Mouse (Mus musculus): ENCODE measurements around the gene Senp1. TPM values are rescaled to one million over a fixed set of nuclear protein-coding genes. Genes with fewer than 3 reads are reported as not detected.

The Senp1 gene
- polyA plus RNA-seq, 1 experiment from 2014 or later, result 40.1 TPM

DNA sequence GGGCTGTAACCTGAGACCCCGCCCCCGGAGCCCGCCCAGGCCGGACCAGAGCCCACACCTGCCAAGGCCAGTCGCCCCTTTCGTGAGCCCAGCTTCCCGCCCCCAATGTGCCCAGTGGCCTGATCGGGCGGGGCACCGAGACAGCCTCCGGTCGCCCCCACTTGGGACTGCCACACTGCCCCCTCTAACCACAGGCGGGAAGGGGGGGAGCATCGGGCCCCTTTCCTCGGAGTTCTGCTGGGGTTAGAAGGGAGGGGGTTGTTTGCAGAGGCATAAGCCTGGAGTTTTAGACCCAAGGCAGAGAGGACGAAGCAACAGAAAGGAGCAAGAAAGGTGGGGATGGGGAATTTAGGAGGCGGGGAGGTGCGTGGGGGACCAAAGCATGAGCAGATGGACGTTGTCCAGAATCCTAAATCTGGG lies 88.8 kb downstream of the Senp1 start:
- 2% methylated on average over 19 of the region's 19 CpGs for WGBS
- no peaks in the 10 kb centered on the region for H3K9me3 ChIP-seq (ENCODE audit: control insufficient read depth, low read length)
- peak overlapping the region; percentile 82 for H3K4me2 ChIP-seq (ENCODE audit: low read depth)
- DNase-seq (ENCODE audit: low spot score), result no peak
- peak overlapping the region; percentile 92 for H3K9ac ChIP-seq (ENCODE audit: low read length)
- H3K27me3 ChIP-seq (ENCODE audit: control insufficient read depth, insufficient read depth, low read length), result 0 out of 2 replicates have a peak, but pooled peaks cover 4% of the 10 kb centered on the region
- ATAC-seq (ENCODE audit: insufficient read depth, low FRiP score, low TSS enrichment), result peak; percentile 31; the same call in 1 of the 2 replicates
- H3K4me3 ChIP-seq (ENCODE audit: low read depth, low read length), result peak overlapping the region; percentile 71
- peaks cover 27% of the 10 kb centered on the region for H3K4me1 ChIP-seq (ENCODE audit: control insufficient read depth, insufficient read depth, low read length)
- no peaks in the 10 kb centered on the region for H3K36me3 ChIP-seq (ENCODE audit: control insufficient read depth, insufficient read depth, low read length)
- H3K27ac ChIP-seq (ENCODE audit: low read depth, low read length), result peak overlapping the region; percentile 93

DNA sequence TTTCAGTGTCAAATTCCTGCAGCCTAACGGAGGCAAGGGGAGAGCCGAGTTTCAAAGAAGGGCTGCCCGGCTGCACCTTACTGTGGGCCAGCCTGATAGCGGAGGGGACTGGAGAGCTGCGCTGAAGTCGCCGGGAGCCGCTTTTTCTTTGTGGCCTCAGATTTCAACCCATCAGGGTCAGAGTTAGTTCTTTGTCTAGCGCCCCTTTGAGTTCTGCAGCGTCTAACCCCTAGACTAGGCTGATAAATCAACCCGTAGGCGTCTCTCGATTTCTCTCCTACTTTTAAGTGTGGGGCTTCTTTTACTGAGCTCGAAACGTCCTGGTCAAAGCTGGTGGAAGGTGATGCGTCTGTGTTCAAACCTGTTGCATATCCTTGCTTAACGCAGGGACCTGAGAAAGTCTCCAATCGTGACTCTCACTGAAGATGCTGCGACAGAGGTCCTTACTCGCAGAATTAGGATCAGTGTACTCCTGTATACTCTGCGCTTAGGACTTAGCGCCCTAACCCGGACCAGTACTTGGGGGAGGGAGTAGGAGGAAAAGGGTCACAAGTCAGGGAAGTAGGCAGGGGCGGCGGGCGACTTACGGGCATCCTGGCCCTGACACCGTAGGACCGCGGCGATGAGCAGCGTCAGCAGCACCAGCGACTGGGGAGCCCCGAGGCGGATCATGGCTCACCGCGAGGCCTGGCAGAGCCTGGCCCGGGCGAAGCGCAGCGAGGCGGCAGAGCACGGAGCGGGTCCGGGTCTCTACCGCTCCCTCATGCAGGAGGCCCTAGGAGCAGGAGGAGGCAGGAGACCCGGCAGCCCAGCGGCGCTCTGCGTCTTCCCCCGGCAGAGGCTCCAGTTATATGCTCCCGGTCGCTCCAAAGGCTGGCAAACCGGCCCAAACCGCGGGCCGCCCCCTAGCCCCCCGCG lies 89.5 kb downstream of the Senp1 start, which contains the start of gene Col2a1:
Gene Col2a1 (minus strand): TSS at position 874 of the 918 bp plus-strand sequence.
- peak within 1 kb of the TSS; percentile 92 for H3K9ac ChIP-seq (ENCODE audit: low read length)
- H3K36me3 ChIP-seq (ENCODE audit: control insufficient read depth, insufficient read depth, low read length), result no peaks in the 10 kb centered on the region
- DNase-seq (ENCODE audit: low spot score) (peak; percentile 82), ATAC-seq (ENCODE audit: insufficient read depth, low FRiP score, low TSS enrichment) (peak; percentile 11)
- peaks cover 30% of the 10 kb centered on the region for H3K4me1 ChIP-seq (ENCODE audit: control insufficient read depth, insufficient read depth, low read length)
- under 1% methylated on average over 44 of the region's 59 CpGs for WGBS
- H3K27ac ChIP-seq (ENCODE audit: low read depth, low read length), result peak within 1 kb of the TSS; percentile 93
- peak within 1 kb of the TSS; percentile 82 for H3K4me2 ChIP-seq (ENCODE audit: low read depth)
- no peaks in the 10 kb centered on the region for H3K9me3 ChIP-seq (ENCODE audit: control insufficient read depth, low read length)
- 0 out of 2 replicates have a peak, but pooled peaks cover 4% of the 10 kb centered on the region for H3K27me3 ChIP-seq (ENCODE audit: control insufficient read depth, insufficient read depth, low read length)
- H3K4me3 ChIP-seq (ENCODE audit: low read depth, low read length), result peak within 1 kb of the TSS; percentile 71

DNA sequence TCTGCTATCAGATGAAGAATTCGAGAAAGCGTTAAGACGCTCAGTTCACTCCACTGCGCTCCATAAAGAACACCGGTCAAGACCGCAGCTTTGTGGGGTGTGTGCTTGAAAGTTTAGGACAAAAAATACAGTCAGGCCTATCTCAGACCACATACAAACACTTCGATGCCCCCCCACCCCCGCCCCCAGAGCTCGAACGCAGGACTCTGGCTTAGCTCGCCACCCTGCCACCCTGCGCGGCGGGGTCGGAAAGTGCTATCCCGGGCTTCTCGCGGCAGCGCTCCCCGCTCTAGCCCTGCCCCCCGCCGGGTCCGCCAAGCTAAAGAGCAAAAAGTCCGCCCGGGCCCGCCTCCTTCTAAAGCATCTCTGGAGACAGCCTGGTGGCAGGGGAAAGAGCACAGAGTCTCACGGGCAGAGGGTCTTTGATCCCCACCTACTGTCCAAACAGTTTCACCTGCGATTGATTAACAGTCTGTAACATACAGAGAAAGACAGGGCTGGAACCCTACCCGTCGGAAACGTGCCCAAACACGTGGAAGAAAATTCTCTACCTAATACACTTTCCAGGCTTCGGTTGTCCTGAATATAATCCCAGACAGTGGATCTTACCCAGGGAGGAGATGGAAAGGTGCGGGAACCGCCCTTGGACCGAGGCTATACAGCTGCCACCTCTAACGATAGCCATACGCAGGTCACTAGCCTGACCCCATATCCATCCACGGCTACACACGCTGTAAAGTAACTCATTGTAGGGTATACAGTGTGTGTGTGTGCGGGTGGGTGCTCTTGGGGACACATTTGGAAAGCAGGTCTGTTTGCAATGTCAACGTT lies 90.3 kb downstream of the Senp1 start:
- Histone ChIP-seq H3K4me1 (ENCODE audit: control insufficient read depth, insufficient read depth, low read length) (peaks cover 30% of the 10 kb centered on the region), H3K9ac (ENCODE audit: low read length) (peak overlapping the region; percentile 92), H3K36me3 (ENCODE audit: control insufficient read depth, insufficient read depth, low read length) (no peaks in the 10 kb centered on the region; the same call in none of the 2 replicates), H3K9me3 (ENCODE audit: control insufficient read depth, low read length) (no peaks in the 10 kb centered on the region), H3K27me3 (ENCODE audit: control insufficient read depth, insufficient read depth, low read length) (0 out of 2 replicates have a peak, but pooled peaks cover 4% of the 10 kb centered on the region), H3K27ac (ENCODE audit: low read depth, low read length) (peak overlapping the region; percentile 93), H3K4me2 (ENCODE audit: low read depth) (peak overlapping the region; percentile 82), H3K4me3 (ENCODE audit: low read depth, low read length) (peak overlapping the region; percentile 71)
- WGBS, result under 1% methylated on average over 42 of the region's 42 CpGs
- no peak for ATAC-seq (ENCODE audit: insufficient read depth, low FRiP score, low TSS enrichment)
- DNase-seq (ENCODE audit: low spot score), result peak; percentile 78

DNA sequence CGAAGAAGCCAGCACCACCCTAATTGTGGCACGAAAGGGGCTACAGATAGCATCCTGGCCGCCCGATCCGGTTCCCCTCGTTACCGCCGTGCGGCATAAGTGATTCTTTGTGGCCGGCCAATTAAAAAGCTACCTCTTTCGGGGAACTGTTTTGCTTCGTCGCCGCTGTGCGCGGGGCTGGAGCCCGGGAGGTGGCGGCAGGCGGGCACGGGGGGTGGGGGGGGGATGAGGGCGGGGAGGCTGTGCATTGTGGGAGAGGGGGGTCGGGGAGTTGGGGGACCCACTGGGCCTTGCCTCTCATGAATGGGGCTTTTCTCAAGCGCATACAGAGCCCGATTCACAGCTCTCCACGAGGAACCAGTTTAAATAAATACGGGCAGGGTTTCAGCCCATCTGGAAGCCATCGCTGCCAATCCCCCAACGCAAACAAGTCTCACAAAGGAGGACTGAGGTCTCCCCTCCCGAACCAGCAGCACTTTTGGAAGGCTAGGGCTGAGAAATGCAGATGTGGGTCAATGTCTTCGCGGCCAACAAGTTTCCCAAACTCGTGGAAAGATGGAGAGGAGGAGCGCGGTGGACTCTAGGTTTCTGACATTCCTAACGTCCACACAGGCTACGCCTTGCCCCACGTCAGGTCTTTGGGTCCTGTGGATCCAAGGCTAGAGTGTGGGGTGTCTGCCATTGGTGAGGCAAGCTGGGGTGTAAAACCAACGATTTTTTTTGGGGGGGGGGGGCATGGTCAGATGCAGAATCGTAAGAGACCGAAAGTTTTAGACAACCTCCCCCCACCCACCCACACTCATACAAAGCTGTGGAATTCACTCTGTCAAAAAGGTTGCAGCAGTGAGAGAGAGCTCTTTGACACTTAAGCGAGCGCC lies 91.2 kb downstream of the Senp1 start:
- peak; percentile 36 for ATAC-seq (ENCODE audit: insufficient read depth, low FRiP score, low TSS enrichment)
- H3K9me3 ChIP-seq (ENCODE audit: control insufficient read depth, low read length), result no peaks in the 10 kb centered on the region
- H3K4me1 ChIP-seq (ENCODE audit: control insufficient read depth, insufficient read depth, low read length), result peaks cover 30% of the 10 kb centered on the region
- WGBS, result under 1% methylated on average over 42 of the region's 42 CpGs
- 0 out of 2 replicates have a peak, but pooled peaks cover 4% of the 10 kb centered on the region for H3K27me3 ChIP-seq (ENCODE audit: control insufficient read depth, insufficient read depth, low read length)
- DNase-seq (ENCODE audit: low spot score), result peak; percentile 74
- H3K27ac ChIP-seq (ENCODE audit: low read depth, low read length), result peak overlapping the region; percentile 93
- H3K4me2 ChIP-seq (ENCODE audit: low read depth), result peak overlapping the region; percentile 82
- peak overlapping the region; percentile 92 for H3K9ac ChIP-seq (ENCODE audit: low read length)
- peaks cover 3% of the 10 kb centered on the region for H3K36me3 ChIP-seq (ENCODE audit: control insufficient read depth, insufficient read depth, low read length)
- H3K4me3 ChIP-seq (ENCODE audit: low read depth, low read length), result peak overlapping the region; percentile 71

DNA sequence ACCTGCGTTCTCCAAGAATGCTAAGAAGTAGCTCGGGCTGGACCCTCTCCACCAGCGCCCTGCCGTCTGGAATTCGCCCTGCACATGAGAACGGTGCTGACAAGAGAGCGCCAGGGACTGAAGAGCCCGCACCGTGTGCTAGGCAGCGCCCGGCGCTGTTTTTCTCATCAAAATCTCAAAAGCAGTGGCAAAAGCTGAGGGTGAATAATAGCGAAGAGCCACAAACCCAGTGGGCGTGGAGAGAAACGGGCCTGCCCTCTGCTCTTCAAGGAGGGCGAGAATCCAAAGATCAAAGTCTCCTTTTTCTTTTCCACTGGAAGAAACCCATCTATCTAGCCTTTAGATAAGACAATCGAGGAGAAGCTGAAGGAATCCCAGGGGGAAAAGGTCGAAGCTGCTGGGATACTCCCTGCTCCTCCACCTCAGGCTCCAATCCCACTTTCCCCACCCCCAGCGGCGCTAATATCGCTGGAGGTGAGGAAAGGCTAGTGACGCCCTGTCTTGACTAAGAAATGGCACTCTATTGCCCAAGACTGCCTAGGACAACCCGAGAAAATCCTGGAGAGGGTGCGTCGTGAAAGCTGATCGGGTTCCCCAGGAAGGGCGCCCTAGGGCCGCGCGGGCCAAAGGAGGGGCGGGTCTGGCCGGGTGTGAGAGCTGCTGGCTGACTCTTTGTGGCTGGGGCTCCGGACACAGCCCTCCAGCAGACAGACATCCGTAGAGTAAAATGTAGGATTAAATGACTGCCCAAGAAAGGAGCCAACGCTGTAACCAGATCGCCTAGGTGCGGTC lies 92.0 kb downstream of the Senp1 start:
- peak; percentile 64 for DNase-seq (ENCODE audit: low spot score)
- WGBS, result under 1% methylated on average over 37 of the region's 37 CpGs
- H3K9ac ChIP-seq (ENCODE audit: low read length), result peak overlapping the region; percentile 92
- no peaks in the 10 kb centered on the region for H3K9me3 ChIP-seq (ENCODE audit: control insufficient read depth, low read length)
- 0 out of 2 replicates have a peak, but pooled peaks cover 4% of the 10 kb centered on the region for H3K27me3 ChIP-seq (ENCODE audit: control insufficient read depth, insufficient read depth, low read length)
- peaks cover 30% of the 10 kb centered on the region for H3K4me1 ChIP-seq (ENCODE audit: control insufficient read depth, insufficient read depth, low read length)
- H3K4me2 ChIP-seq (ENCODE audit: low read depth), result peak overlapping the region; percentile 82
- ATAC-seq (ENCODE audit: insufficient read depth, low FRiP score, low TSS enrichment), result peak; percentile 9; the same call in 1 of the 2 replicates
- H3K27ac ChIP-seq (ENCODE audit: low read depth, low read length), result peak overlapping the region; percentile 93
- peaks cover 3% of the 10 kb centered on the region for H3K36me3 ChIP-seq (ENCODE audit: control insufficient read depth, insufficient read depth, low read length)
- H3K4me3 ChIP-seq (ENCODE audit: low read depth, low read length), result peak overlapping the region; percentile 71

DNA sequence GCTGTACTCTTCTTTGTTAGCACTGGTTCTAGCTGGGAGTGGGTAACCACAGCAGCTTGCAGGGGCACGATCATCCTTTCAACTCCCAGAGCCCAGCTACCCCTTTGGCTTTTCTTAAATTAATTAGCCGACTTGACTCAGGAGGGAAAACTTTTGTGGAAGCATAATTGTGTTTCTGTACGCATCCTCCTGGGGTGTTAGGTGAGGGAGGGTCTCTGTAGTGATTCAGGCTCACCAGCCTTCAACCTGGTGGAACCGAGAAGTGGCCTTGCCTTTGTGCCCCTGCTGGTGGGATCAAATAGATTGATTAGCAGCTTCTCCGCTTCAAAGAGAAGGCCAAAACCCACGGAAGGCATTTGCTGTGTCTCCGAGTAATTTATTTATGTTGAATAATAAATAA lies 93.6 kb downstream of the Senp1 start:
- no peaks in the 10 kb centered on the region for H3K9me3 ChIP-seq (ENCODE audit: control insufficient read depth, low read length)
- no peak for DNase-seq (ENCODE audit: low spot score)
- H3K4me2 ChIP-seq (ENCODE audit: low read depth), result peak overlapping the region; percentile 24
- ATAC-seq (ENCODE audit: insufficient read depth, low FRiP score, low TSS enrichment), result no peak
- H3K4me3 ChIP-seq (ENCODE audit: low read depth, low read length), result 0 out of 2 replicates have a peak overlapping the region, but pooled peaks have one; percentile 2
- peak overlapping the region; percentile 18 for H3K9ac ChIP-seq (ENCODE audit: low read length)
- H3K36me3 ChIP-seq (ENCODE audit: control insufficient read depth, insufficient read depth, low read length), result peaks cover 6% of the 10 kb centered on the region
- 7% methylated on average over 7 of the region's 7 CpGs for WGBS
- H3K4me1 ChIP-seq (ENCODE audit: control insufficient read depth, insufficient read depth, low read length), result peaks cover 30% of the 10 kb centered on the region
- H3K27ac ChIP-seq (ENCODE audit: low read depth, low read length), result peak overlapping the region; percentile 42; the same call in 1 of the 2 replicates
- H3K27me3 ChIP-seq (ENCODE audit: control insufficient read depth, insufficient read depth, low read length), result 0 out of 2 replicates have a peak, but pooled peaks cover 2% of the 10 kb centered on the region

DNA sequence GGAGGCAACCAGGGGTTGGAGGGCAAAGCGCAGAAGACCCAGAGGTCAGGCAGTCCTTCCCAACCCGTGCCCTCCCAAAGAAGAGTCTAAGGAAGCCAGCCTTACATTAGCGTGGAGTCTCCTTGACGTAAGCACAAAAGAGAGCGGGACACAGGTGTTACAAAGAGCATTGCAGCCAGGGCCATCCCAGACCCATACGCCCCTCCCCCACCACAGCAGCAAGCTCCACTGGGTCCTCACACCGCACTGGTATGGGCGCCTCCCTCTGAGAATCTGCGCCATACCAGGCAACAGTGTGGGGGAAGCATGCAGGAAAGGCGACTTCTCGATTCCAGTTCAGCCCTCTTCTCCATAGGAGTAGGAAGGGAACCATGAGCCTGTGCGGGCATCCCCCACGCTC lies 94.0 kb downstream of the Senp1 start:
- peaks cover 8% of the 10 kb centered on the region for H3K36me3 ChIP-seq (ENCODE audit: control insufficient read depth, insufficient read depth, low read length)
- 27% methylated on average over 13 of the region's 13 CpGs for WGBS
- peak overlapping the region; percentile 4; the same call in 1 of the 2 replicates for H3K4me2 ChIP-seq (ENCODE audit: low read depth)
- H3K4me1 ChIP-seq (ENCODE audit: control insufficient read depth, insufficient read depth, low read length), result peaks cover 26% of the 10 kb centered on the region
- H3K9ac ChIP-seq (ENCODE audit: low read length), result peak overlapping the region; percentile 18; the same call in 1 of the 2 replicates
- ATAC-seq (ENCODE audit: insufficient read depth, low FRiP score, low TSS enrichment) (no peak), DNase-seq (ENCODE audit: low spot score) (no peak)
- no peaks in the 10 kb centered on the region for H3K9me3 ChIP-seq (ENCODE audit: control insufficient read depth, low read length)
- H3K27me3 ChIP-seq (ENCODE audit: control insufficient read depth, insufficient read depth, low read length), result no peaks in the 10 kb centered on the region
- H3K4me3 ChIP-seq (ENCODE audit: low read depth, low read length), result no peak overlapping the region
- H3K27ac ChIP-seq (ENCODE audit: low read depth, low read length), result peak overlapping the region; percentile 42; the same call in 1 of the 2 replicates
